Mouse (Mus musculus) layer of hippocampus, adult 2 months (tissue): Measurements from ENCODE around the gene Slc1a2. TPM values are rescaled to one million over a fixed set of nuclear protein-coding genes. Genes with fewer than 3 reads are reported as not detected.

Experiments
- DNase-seq, 2 experiments: peaks; one replicate each; pipeline ENCODE4 v3.0.0; 2022; ENCODE audit warnings: low spot score in 2 of 2
- H3K27ac ChIP-seq: fragments of 200-600 bp; 2 replicates; pipeline ENCODE4 v1.8.1; 2022
- H3K4me3 ChIP-seq: fragments of 200-600 bp; 2 replicates; pipeline ENCODE4 v1.8.1; 2022; ENCODE audit warnings: mild to moderate bottlenecking
- CTCF ChIP-seq: fragments of 200-600 bp; conservative IDR thresholded peaks from 2 replicates; pipeline ENCODE4 v1.8.1; 2022; ENCODE audit warnings: antibody characterized with exemption, mild to moderate bottlenecking, moderate library complexity
- total RNA-seq, 2 experiments: library from RNA; stranded (reverse); gene quantifications; 2 replicates each; pipeline ENCODE4 v1.2.3; 2021

The Slc1a2 gene
- total RNA-seq, 2 experiments from 2014 or later = 1,761 to 1,800 TPM

DNA sequence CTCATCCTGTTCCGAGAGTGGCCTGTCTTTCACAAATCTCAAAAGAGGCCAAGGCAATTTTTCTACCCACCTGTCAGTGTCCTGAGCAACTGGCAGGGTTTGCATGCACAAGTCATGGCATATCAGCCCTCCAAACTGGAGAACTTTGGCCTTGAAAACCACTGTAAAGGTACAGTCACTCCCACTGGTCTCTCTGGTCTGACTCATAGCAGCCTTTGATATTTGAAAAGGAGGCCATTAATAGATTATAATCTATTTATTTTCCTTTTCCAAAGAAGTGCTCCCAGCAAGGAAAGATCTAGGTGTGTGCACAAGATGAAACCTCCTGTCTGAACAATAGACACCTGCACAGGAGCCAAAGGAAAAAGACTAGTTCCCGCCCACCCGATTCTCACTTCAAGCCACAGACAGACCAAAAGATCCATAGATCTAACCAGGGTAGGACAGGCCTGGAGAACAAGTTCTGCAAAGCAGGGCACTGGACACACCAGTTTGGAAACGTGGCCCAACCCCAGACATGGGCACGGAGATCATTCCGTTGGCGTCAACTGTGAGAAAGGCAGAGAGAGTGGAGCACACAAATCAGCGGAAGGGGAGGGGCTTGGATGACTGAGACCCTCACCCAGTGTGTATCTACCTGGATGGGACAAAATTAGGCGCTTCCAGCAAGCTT lies 167.6 kb downstream of the Slc1a2 start:
- H3K4me3 ChIP-seq = no peak overlapping the region
- DNase-seq = no peak
- no peak overlapping the region for H3K27ac ChIP-seq
- TF ChIP-seq CTCF = no peak

DNA sequence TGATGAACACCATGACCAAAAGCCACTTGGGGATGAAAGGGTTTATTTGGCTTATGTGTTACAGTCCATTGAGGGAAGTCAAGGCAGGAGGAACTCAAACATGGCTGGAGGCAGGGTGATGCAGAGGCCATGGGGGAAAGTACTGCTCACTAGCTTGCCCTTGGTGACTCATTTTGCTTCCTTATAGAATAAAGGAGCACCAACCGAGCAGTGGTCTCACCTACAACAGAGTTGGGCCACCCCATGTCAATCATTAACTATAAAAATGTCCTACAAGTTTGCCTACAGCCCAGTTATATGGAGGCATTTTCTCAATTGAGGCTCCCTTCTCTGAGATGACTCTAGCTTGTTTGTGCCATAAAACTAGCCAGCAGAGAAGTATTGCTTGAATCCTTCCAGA lies 169.4 kb downstream of the Slc1a2 start:
- no peak for DNase-seq
- no peak for TF ChIP-seq CTCF
- Histone ChIP-seq H3K4me3 (no peak overlapping the region), H3K27ac (no peak overlapping the region)

DNA sequence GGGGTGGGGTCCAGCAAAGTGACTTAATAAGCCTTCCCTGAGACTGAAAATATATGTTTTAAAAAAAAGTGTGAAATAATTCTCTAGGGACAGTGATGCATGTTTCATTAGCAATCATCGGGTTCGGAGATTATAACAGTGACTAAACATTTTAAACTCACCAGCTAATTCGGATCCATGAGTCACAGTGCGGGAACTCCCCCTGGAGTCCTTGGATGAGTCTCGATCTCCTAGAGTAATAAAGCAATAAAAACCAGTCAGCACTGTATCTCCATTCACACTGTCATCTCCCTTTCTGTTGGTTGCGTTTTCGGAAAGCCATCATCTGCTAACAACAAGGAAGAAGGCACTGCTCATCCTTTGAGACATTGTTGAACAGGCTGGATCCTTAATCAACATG lies 169.9 kb downstream of the Slc1a2 start:
- no peak overlapping the region for H3K27ac ChIP-seq
- TF ChIP-seq CTCF = no peak
- DNase-seq = no peak
- H3K4me3 ChIP-seq = no peak overlapping the region

DNA sequence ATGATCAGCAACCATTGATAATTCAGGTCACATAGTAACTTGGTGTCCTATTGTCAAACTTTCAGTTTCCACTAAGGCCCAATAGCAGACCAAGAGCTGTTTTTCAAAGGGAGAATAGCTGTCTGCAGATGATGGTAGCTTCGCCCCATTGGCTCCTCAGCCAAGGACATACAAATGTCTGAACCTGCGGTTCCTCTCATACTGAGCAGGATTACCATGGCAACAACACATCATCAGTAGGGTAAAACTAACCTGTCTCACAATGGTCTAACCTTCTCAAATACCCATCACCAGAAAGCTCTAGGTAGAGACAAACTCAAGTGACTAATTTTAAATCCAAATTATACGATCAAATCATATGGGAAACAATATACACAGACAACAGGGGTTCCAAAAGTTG lies 170.7 kb downstream of the Slc1a2 start:
- peak; percentile 65 to 81 for DNase-seq
- H3K27ac ChIP-seq = no peak overlapping the region
- no peak overlapping the region for H3K4me3 ChIP-seq
- TF ChIP-seq CTCF = no peak

DNA sequence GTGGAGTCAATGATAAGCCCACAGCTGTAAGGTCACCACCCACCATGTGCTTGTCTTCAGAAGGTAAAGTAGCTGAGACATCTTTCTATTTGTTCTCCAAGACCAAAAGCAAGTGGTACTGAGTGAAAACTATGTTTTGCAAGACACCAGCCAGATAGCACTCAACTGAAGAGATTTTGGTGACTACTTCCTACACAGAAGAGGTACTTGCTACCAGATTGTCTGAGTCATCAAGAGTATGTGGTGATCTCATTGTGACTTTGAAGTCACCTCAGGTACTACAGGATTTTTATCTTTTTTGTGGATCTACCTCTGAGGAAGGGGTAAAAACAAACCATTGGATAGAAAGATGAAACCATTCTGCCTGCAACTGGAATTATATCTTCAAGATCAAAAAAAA lies 173.1 kb downstream of the Slc1a2 start:
- no peak for DNase-seq
- Histone ChIP-seq H3K4me3 (no peak overlapping the region), H3K27ac (no peak overlapping the region)
- no peak for TF ChIP-seq CTCF

DNA sequence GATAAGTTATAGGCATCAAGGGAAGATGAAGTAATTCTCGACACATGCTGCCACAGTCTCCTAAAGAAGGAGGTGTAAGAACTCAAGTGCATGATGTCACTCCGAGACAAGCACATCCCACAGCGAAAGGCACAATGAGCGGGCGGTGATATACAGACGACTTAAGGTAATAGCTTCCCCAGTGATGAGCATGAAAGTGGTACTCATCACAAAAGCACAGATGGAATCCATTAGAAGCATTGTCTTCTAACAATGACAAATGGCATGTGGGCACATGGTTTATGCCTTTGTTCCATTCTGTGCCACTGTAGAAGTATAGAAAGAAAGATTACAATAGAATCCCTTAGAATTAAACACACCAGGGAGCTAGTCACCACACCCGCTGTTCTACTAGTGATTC lies 179.7 kb downstream of the Slc1a2 start:
- no peak overlapping the region for H3K4me3 ChIP-seq
- DNase-seq = peak in 1 of 2 experiments; percentile 5
- TF ChIP-seq CTCF = no peak
- no peak overlapping the region for H3K27ac ChIP-seq

Other genes with a start within 250 kb of the Slc1a2 start
- 10 to 100 TPM; 52.9 to 53.6 TPM for gene Fjx1, start 206.2 kb upstream of the Slc1a2 start, total RNA-seq
- gene Pamr1, start 108.6 kb upstream of the Slc1a2 start, total RNA-seq = 1 to 10 TPM; 8.0 to 8.3 TPM
- gene Cd44, start 243.0 kb downstream of the Slc1a2 start, total RNA-seq = 1 to 10 TPM; 3.1 to 3.2 TPM